Mouse (Mus musculus): ENCODE results near the gene Cpne7. TPM values are rescaled to one million over a fixed set of nuclear protein-coding genes. Genes with fewer than 3 reads are reported as not detected.

The Cpne7 gene
- 2.2 and 3.5 TPM in 2 replicates for total RNA-seq (2012; rRNA removed)
- polyA plus RNA-seq (2012; ENCODE audit: insufficient read depth in 1 of 2, insufficient read length in 2 of 2, low read depth in 1 of 2, low replicate concordance in 2 of 2, missing spikeins in 1 of 2) = 1 to 10 TPM in 1 of 2 experiments, not detected in 1; 4.5 TPM

DNA sequence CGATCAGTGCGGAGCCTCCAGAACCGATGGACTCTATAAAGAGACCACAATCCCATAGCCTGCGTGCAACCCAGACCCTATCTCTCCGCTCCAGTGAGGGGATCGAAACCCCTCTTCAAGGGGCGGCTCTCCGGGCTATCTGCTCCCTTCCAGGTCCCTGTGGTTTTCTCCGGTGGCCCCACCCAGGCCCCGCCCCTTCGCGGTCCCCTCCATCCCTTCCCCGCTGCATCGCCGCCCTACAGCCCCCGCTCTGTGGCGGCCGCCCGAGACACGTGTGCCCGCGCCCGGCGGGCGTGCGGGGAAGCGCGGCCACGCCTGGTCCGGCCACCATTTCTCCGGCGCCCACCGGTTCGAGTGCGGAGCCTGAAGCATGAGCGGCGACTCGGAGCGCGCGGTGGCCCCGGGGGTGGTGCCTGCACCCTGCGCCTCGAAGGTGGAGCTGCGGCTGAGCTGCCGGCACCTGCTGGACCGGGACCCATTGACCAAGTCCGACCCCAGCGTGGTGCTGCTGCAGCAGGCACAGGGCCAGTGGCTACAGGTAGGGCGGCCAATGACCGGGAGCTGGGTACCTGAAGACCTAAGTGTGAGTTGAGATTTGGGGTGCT, at the start of gene Cpne7:
TSS of gene Cpne7 (plus strand) at position 248 of the 605 bp plus-strand sequence.
- Histone ChIP-seq H3K36me3 (ENCODE audit: control insufficient read depth in 1 of 2, insufficient read depth in 2 of 2, low read length in 2 of 2) (peaks cover 0 to 23% of the 10 kb centered on the region in 2 experiments; a peak in 2 of 4 replicates), H3K9me3 (replicated peaks; ENCODE audit: insufficient read depth, low read length) (no peaks in the 10 kb centered on the region), H3K27ac (ENCODE audit: control insufficient read depth, low read depth, low read length) (no peak within 1 kb of the TSS), H3K9ac (ENCODE audit: control insufficient read depth, low read depth, low read length, poor library complexity, severe bottlenecking) (peak within 1 kb of the TSS; percentile 21), H3K4me3 (ENCODE audit: control insufficient read depth in 1 of 2, insufficient read depth in 1 of 2, low read depth in 2 of 2, low read length in 2 of 2) (peak within 1 kb of the TSS; percentile 49 to 85), H3K27me3 (ENCODE audit: control insufficient read depth in 1 of 2, insufficient read depth in 2 of 2, low read length in 2 of 2) (no peaks in the 10 kb centered on the region), H3K4me1 (ENCODE audit: control insufficient read depth in 1 of 2, insufficient read depth in 2 of 2, low read length in 2 of 2) (peaks cover 22 to 40% of the 10 kb centered on the region in 2 experiments), H3K79me2 (ENCODE audit: control insufficient read depth, insufficient read depth, low read length, poor library complexity) (no peaks in the 10 kb centered on the region)
- peak; percentile 57 for DNase-seq (ENCODE audit: low read depth, low spot score)
- TF ChIP-seq ZMIZ1 (IDR thresholded peaks at IDR 0.05; ENCODE audit: low read depth, low read length) = no peak
- peak in 1 of 2 experiments; percentile 44; a peak in 3 of 4 replicates for TF ChIP-seq EP300 (IDR thresholded peaks at IDR 0.05; ENCODE audit: low read depth in 1 of 2, low read length in 2 of 2)
- no peak for TF ChIP-seq ELF1 (IDR thresholded peaks at IDR 0.05; ENCODE audit: low read depth, low read length)
- peak; percentile 56 for TF ChIP-seq TAL1 (IDR thresholded peaks at IDR 0.05; ENCODE audit: low read length)
- TF ChIP-seq MAFK (IDR thresholded peaks at IDR 0.05; ENCODE audit: borderline replicate concordance, low read depth, low read length) = no peak
- no peak for TF ChIP-seq USF1 (IDR thresholded peaks at IDR 0.05; ENCODE audit: low read depth, low read length)
- TF ChIP-seq ETS1 (IDR thresholded peaks at IDR 0.05; ENCODE audit: low read depth, low read length) = no peak
- no peak for TF ChIP-seq NRF1 (IDR thresholded peaks at IDR 0.05; ENCODE audit: insufficient read depth, low read depth, low read length, poor library complexity, severe bottlenecking)
- no peak for TF ChIP-seq GABPA (IDR thresholded peaks at IDR 0.05; ENCODE audit: low read depth, low read length)
- TF ChIP-seq HCFC1 (IDR thresholded peaks at IDR 0.05; ENCODE audit: low read depth, low read length) = no peak
- TF ChIP-seq NELFE (IDR thresholded peaks at IDR 0.05; ENCODE audit: low read depth, low read length) = no peak
- TF ChIP-seq RCOR1 (IDR thresholded peaks at IDR 0.05; ENCODE audit: low read depth, low read length) = no peak
- no peak; the same call in 1 of the 2 replicates for TF ChIP-seq MAZ (IDR thresholded peaks at IDR 0.05; ENCODE audit: low read depth, low read length)
- no peak for TF ChIP-seq GATA1 (IDR thresholded peaks at IDR 0.05; ENCODE audit: low read depth, low read length)
- TF ChIP-seq TBP (IDR thresholded peaks at IDR 0.05; ENCODE audit: low read depth, low read length) = no peak
- TF ChIP-seq BHLHE40 (IDR thresholded peaks at IDR 0.05; ENCODE audit: borderline replicate concordance, low read depth, low read length) = no peak
- no peak for TF ChIP-seq POLR2AphosphoS2 (IDR thresholded peaks at IDR 0.05; ENCODE audit: low read length)
- peak; percentile 31; the same call in 1 of the 2 replicates for TF ChIP-seq SIN3A (IDR thresholded peaks at IDR 0.05; ENCODE audit: low read length)
- no peak for TF ChIP-seq RAD21 (IDR thresholded peaks at IDR 0.05; ENCODE audit: low read depth, low read length)
- no peak for TF ChIP-seq MYC (IDR thresholded peaks at IDR 0.05; ENCODE audit: low read depth, low read length)
- TF ChIP-seq ZKSCAN1 (IDR thresholded peaks at IDR 0.05; ENCODE audit: low read depth, low read length) = no peak
- no peak for TF ChIP-seq UBTF (IDR thresholded peaks at IDR 0.05; ENCODE audit: borderline replicate concordance, insufficient read depth, low read depth, low read length)
- TF ChIP-seq E2F4 (IDR thresholded peaks at IDR 0.05; ENCODE audit: borderline replicate concordance, low read depth, low read length) = no peak
- TF ChIP-seq SMC3 (IDR thresholded peaks at IDR 0.05; ENCODE audit: low read depth, low read length) = no peak
- no peak for TF ChIP-seq KAT2A (conservative IDR thresholded peaks at IDR 0.05; ENCODE audit: low read depth, low read length)
- peak; percentile 57 for TF ChIP-seq TCF12 (IDR thresholded peaks at IDR 0.05; ENCODE audit: low read depth, low read length)
- no peak for TF ChIP-seq MEF2A (IDR thresholded peaks at IDR 0.05; ENCODE audit: extremely low read depth, insufficient replicate concordance, low read depth, low read length, poor library complexity, severe bottlenecking)
- TF ChIP-seq ZNF384 (IDR thresholded peaks at IDR 0.05; ENCODE audit: low read depth, low read length) = no peak
- no peak for TF ChIP-seq CTCF (IDR thresholded peaks at IDR 0.05 in 2 of 3, conservative IDR thresholded peaks at IDR 0.05 in 1 of 3; ENCODE audit: control insufficient read depth in 1 of 3, insufficient read depth in 1 of 3, low read depth in 2 of 3, low read length in 3 of 3, poor library complexity in 1 of 3, severe bottlenecking in 1 of 3)
- no peak for TF ChIP-seq CHD1 (IDR thresholded peaks at IDR 0.05; ENCODE audit: low read depth, low read length)
- no peak for TF ChIP-seq JUND (IDR thresholded peaks at IDR 0.05; ENCODE audit: low read depth, low read length)
